Mouse (Mus musculus) midbrain, postnatal 0 days (tissue): ENCODE results near the gene Rgs12. TPM values are rescaled to one million over a fixed set of nuclear protein-coding genes. Genes with fewer than 3 reads are reported as not detected.

Experiments
- ATAC-seq: fragments of 200-750 bp; cut with Nextera tagmentation; 2 replicates; pipeline ENCODE4 v1.8.0; 2017; ENCODE audit warnings: moderate number of reproducible peaks, mild to moderate bottlenecking, moderate TSS enrichment, moderate library complexity; ENCODE audit not compliant: low FRiP score
- DNase-seq: peaks from one replicate; pipeline ENCODE4 v3.0.0-alpha.2; 2015; ENCODE audit warnings: low spot score
- H3K27ac ChIP-seq: fragments of 300-500 bp; sonication (generic); 2 replicates; pipeline ENCODE4 v1.5.1; 2014; ENCODE audit warnings: low read depth, mild to moderate bottlenecking, low read length, mixed read lengths
- H3K27me3 ChIP-seq: fragments of 300-500 bp; sonication (generic); 2 replicates; pipeline ENCODE4 v1.6.1; 2014; ENCODE audit warnings: low read length, control low read depth, mixed read lengths; ENCODE audit not compliant: insufficient read depth
- H3K36me3 ChIP-seq: fragments of 300-500 bp; sonication (generic); 2 replicates; pipeline ENCODE4 v1.6.1; 2014; ENCODE audit warnings: low read length, control low read depth, mixed read lengths; ENCODE audit not compliant: insufficient read depth
- H3K4me1 ChIP-seq: fragments of 300-500 bp; sonication (generic); 2 replicates; pipeline ENCODE4 v1.6.1; 2014; ENCODE audit warnings: mild to moderate bottlenecking, control low read depth, antibody characterized with exemption, low read length, mixed read lengths; ENCODE audit not compliant: insufficient read depth
- H3K4me2 ChIP-seq: fragments of 300-500 bp; sonication (generic); 2 replicates; pipeline ENCODE4 v1.6.1; 2014; ENCODE audit warnings: low read depth, mild to moderate bottlenecking, low read length, mixed read lengths; ENCODE audit not compliant: poor library complexity, severe bottlenecking
- H3K4me3 ChIP-seq: fragments of 300-500 bp; sonication (generic); 2 replicates; pipeline ENCODE4 v1.5.1; 2014; ENCODE audit warnings: low read depth, mild to moderate bottlenecking, low read length, moderate library complexity
- H3K9ac ChIP-seq: fragments of 300-500 bp; sonication (generic); replicated peaks from 2 replicates; pipeline ENCODE4 v1.6.1; 2014; ENCODE audit warnings: mild to moderate bottlenecking, low read length, moderate library complexity, mixed read lengths; ENCODE audit not compliant: poor library complexity, severe bottlenecking
- H3K9me3 ChIP-seq: fragments of 300-500 bp; sonication (generic); 2 replicates; pipeline ENCODE4 v1.6.1; 2016; ENCODE audit warnings: low read length, control low read depth
- CTCF ChIP-seq: IDR thresholded peaks from 2 replicates; pipeline ENCODE4 v1.5.1; 2016; ENCODE audit warnings: antibody characterized with exemption, mild to moderate bottlenecking
- WGBS: fragments of 180-500 bp; shearing (Covaris S2); extraction: QIAGEN DNeasy Blood & Tissue Kit; methylation state at CpG from one replicate; pipeline ENCODE4 v1.1.7; 2014; 5-methylcytosine and 5-hydroxymethylcytosine counted together
- polyA plus RNA-seq: library from polyadenylated mRNA; unstranded; fragments of >200 nt; fragmentation: Nextera tagmentation; extraction: Ambion mirVana; gene quantifications from 2 replicates; pipeline ENCODE4 v1.2.1, GENCODE M21; 2015
- total RNA-seq: library from RNA; depleted of rRNA; stranded (reverse); fragments of >200 nt; gene quantifications from 2 replicates; pipeline ENCODE4 v1.2.3, GENCODE M21; 2014

The Rgs12 gene
- total and polyA plus RNA-seq, 2 experiments from 2014 or later = 29.9 to 60.8 TPM

GRCm38 (mm10) chr5:34907230-34907629 lies 42.0 kb upstream of the Rgs12 start:
- Histone ChIP-seq H3K9ac (no peak overlapping the region), H3K4me3 (no peak overlapping the region), H3K27ac (no peak overlapping the region), H3K9me3 (no peaks in the 10 kb centered on the region), H3K36me3 (peaks cover 67% of the 10 kb centered on the region), H3K4me1 (no peaks in the 10 kb centered on the region), H3K4me2 (no peak overlapping the region), H3K27me3 (no peaks in the 10 kb centered on the region)
- TF ChIP-seq CTCF = no peak
- no peak for ATAC-seq
- WGBS = 88% methylated on average over 4 of the region's 4 CpGs
- DNase-seq = no peak

DNA sequence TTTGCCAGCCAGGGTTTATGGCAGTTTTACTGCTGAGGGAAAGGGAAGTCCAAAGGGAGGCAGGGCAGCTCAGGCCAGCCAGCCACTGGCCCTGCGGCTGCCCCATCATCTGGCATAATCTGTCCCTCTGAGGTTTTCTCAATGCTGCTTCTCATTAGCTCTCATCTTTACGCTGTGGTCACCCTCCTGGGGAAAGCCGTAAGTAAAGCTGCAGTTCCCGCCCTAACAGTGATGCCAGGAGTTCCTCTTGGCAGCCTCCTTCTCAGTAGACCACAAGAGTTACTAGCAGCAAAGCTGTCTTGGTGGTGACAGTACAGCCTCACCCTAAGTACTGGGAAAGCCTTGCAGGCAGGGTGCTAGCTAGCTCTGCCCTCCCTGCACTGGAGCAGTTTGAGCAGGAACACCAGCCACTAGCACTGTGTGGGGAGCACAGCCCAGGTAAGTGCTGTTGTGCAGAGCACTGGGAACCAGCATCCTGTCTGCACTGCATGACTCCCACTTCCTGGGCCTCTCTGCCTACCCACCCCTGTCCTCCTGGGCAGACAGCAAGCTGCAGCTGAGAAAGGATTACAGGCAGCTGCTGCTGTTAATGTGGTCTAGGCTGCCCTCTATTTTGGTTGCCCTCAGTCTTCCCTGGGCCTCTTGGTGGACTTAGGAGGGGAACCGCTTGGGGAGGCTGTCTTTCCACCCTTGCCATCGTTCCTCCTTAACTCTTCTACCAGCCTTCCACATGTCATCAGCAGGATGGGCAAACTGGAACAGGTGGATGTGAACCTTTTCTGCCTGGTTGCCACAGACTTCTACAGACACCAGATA lies 41.1 kb upstream of the Rgs12 start, which contains the start of gene Msantd1:
Msantd1 (plus strand) TSS at position 103 of the 816 bp plus-strand sequence.
- no peak for TF ChIP-seq CTCF
- ATAC-seq = no peak

DNA sequence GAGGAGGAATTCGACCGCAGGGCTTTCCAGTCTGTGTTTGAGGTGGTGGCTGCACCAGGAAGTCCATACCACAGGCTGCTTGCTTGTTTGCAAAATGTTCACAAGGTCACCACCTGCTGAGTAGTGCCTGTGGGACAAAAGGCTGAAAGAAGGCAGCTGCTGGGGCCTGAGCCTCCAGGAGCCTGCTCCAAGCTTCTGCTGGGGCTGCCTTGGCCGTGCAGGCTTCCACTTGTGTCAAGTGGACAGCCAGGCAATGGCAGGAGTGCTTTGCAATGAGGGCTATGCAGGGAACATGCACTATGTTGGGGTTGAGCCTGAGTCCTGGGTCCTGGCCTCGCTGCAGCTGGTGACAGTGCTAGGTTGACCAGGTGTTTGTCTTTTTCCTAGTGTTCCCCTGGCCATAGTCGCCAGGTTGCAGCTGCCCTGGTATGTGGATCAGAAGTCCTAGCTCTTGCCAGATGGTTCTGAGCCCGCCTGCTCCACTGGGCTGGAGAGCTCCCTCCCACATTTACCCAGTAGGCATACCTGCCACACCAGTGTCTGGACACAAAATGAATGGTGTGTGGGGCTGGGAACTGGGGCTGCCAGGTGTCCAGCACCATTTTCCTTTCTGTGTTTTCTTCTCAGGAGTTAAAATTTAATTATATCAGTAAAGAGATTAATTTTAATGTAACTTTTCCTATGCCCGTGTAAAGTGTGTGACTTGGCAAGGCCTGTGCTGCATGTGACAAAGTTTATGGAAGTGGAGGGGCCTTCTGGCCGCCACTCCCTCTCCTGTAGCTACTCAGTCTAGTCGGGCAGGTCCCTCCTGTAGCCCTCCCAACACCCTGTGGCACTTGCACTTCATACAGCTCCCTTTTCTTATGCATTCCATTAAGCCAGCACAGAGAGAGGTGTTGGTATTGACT lies 40.3 kb upstream of the Rgs12 start:
- no peaks in the 10 kb centered on the region for H3K4me1 ChIP-seq
- no peak overlapping the region for H3K9ac ChIP-seq
- ATAC-seq = no peak
- no peak overlapping the region for H3K4me3 ChIP-seq
- H3K9me3 ChIP-seq = no peaks in the 10 kb centered on the region
- H3K4me2 ChIP-seq = no peak overlapping the region
- no peaks in the 10 kb centered on the region for H3K27me3 ChIP-seq
- no peak for DNase-seq
- no peak for TF ChIP-seq CTCF
- peaks cover 56% of the 10 kb centered on the region for H3K36me3 ChIP-seq
- H3K27ac ChIP-seq = no peak overlapping the region
- WGBS = 73% methylated on average over 9 of the region's 9 CpGs

More for the DNA sequence above, 41.1 kb upstream of the Rgs12 start, which contains the start of gene Msantd1:
- peaks cover 58% of the 10 kb centered on the region for H3K36me3 ChIP-seq
- no peak within 1 kb of the TSS for H3K9ac ChIP-seq
- no peak for DNase-seq
- H3K27me3 ChIP-seq = no peaks in the 10 kb centered on the region
- no peaks in the 10 kb centered on the region for H3K4me1 ChIP-seq
- no peak within 1 kb of the TSS for H3K4me3 ChIP-seq
- H3K9me3 ChIP-seq = no peaks in the 10 kb centered on the region
- 75% methylated on average over 6 of the region's 6 CpGs for WGBS
- no peak within 1 kb of the TSS for H3K4me2 ChIP-seq
- no peak within 1 kb of the TSS for H3K27ac ChIP-seq

DNA sequence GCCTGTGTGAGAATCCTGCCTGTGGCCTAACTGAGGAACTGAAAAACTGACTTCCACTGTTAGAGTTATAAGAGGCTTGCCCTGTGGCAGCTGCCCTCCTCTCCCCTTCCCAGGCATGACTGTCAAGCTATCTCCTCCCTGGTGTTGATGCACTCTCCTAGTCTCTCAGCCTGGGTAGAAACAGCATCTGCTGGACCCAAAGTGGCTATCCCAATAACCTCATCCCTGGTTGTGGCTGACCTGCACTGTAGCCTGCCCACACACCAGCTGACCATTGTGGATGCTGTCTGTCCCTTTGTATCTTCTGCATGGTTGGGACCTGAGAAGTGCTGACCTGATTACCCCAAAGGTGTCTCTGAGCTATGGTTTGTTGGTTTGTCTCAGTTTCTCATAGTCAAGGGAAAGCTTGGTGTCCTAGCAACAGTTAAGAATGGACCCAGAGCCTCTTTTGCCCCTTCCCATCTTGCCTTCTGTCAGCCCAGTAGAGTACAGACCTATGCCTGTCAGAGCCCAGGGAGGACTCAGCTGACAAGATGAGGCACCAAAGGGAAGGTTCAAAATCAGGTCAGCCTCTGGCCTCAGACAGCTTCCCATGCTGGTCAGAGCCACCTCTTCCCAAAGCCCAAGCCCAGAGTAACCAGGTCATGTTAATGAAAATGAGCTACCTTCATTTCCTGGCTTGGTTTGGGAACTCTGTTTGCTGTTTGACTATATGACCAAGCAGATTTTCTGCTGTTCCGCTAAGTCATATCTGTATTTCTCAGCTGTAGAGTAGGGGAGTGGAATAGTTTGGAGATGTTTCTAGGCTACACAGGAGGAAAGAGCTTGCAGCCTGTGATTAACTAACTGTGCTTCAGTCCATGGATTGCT lies 39.4 kb upstream of the Rgs12 start:
- ATAC-seq (no peak), DNase-seq (no peak)
- no peak overlapping the region for H3K27ac ChIP-seq
- H3K36me3 ChIP-seq = peaks cover 47% of the 10 kb centered on the region
- no peak overlapping the region for H3K9ac ChIP-seq
- no peak for TF ChIP-seq CTCF
- H3K4me3 ChIP-seq = no peak overlapping the region
- H3K4me1 ChIP-seq = no peaks in the 10 kb centered on the region
- WGBS = 96% methylated on average over 1 of the region's 1 CpGs
- no peaks in the 10 kb centered on the region for H3K27me3 ChIP-seq
- H3K4me2 ChIP-seq = no peak overlapping the region
- H3K9me3 ChIP-seq = no peaks in the 10 kb centered on the region

DNA sequence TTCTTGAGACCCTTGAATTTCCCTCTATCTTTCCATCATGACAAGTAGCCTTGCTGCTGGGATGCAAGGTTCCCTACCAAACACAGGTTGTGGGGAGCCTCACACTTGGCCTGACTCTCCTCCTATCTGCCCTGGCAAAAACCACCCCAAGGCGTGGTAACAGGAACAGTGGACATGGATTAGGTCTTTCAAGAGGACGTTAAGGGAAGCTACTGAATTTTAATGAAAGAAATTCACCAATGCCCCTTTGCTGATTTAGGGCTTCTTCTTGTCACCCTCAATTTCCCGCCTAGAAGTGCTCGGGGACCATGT lies 38.8 kb upstream of the Rgs12 start:
- TF ChIP-seq CTCF = no peak
- peaks cover 43% of the 10 kb centered on the region for H3K36me3 ChIP-seq
- WGBS = 73% methylated on average over 4 of the region's 4 CpGs

More for the DNA sequence above, 38.8 kb upstream of the Rgs12 start:
- H3K4me1 ChIP-seq = no peaks in the 10 kb centered on the region
- H3K9me3 ChIP-seq = no peaks in the 10 kb centered on the region
- H3K4me2 ChIP-seq = no peak overlapping the region
- H3K27ac ChIP-seq = no peak overlapping the region
- ATAC-seq = no peak
- DNase-seq = no peak
- H3K9ac ChIP-seq = no peak overlapping the region
- no peak overlapping the region for H3K4me3 ChIP-seq
- no peaks in the 10 kb centered on the region for H3K27me3 ChIP-seq
